Mouse (Mus musculus) frontal cortex, adult 2 months (tissue): ENCODE results near the gene Ipmk. TPM values are rescaled to one million over a fixed set of nuclear protein-coding genes. Genes with fewer than 3 reads are reported as not detected.
"Not testable (repeated sequence)": the region's sequence is repeated elsewhere in the genome, so short reads cannot be mapped to it uniquely, and the experiment has no call there.

Experiments
- DNase-seq, 2 experiments: peaks; one replicate each; pipeline ENCODE4 v3.0.0; 2022; ENCODE audit warnings: low spot score in 1 of 2; ENCODE audit errors: extremely low spot score in 1 of 2
- polyA plus RNA-seq: library from polyadenylated mRNA; depleted of rRNA; stranded (reverse); fragments of >200 nt; gene quantifications from 2 replicates; pipeline ENCODE4 v1.2.3, GENCODE M21; 2012

Ipmk gene
- polyA plus RNA-seq, 1 experiment: 18.5 TPM

DNA sequence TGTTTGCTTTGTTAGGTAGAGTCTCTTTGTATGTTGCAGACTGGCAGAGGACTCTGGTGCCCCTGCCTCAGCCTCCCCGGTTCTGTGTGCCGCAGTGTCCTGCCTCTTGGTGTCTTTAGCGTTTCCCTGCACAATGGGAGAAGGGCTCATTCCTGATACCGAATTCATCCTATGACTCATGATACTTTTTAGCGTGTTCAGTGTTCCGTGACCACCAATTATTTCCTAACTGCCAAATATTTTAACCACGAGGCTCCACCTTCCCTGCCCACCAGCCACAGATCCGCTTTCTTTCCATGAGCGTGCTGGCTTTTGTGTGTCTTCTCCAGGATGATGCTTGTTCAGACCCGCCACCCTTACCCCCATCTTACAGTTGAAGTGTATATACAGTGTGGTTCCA is 16.3 kb downstream of the Ipmk start:
- no peak for DNase-seq

DNA sequence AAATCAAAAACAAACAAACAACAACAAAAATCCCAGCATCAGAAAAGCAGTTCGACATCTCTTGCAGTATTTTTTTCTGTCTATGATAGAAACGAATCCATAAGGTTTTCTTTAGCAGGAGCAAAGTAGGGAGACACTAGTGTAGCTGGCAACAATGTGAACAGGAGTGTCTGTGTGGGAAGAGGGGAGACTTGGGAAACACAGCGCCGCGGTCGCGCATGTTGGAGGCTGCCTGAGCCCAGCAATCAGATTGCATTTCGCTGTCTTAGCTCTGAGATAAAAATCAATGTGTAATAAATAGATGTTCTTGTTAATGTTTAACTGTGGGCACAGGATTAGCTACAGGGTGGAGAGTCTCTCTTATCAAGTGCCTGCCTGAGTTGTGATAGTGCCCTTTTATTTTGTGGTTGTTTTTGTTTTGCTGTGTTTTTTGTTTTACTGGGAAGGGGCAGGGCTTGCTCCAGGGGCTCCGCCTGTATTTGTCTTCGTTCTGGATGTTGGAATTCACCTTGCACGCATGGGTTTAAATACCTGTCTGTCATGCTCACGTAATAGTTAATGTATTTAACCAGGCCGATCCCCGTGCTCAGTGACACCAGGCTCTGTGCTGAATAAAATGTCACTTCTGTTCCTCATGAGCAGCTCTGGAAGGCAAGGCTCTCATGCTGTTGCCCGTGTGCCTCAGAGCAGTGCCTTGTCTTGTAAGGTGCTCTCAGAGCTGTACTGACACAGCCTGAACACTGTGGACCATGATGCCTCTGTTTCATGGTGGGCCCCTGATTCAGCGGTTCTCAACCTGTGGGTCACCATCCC is 20.8 kb downstream of the Ipmk start:
- peak in 1 of 2 experiments; percentile 54 for DNase-seq

DNA sequence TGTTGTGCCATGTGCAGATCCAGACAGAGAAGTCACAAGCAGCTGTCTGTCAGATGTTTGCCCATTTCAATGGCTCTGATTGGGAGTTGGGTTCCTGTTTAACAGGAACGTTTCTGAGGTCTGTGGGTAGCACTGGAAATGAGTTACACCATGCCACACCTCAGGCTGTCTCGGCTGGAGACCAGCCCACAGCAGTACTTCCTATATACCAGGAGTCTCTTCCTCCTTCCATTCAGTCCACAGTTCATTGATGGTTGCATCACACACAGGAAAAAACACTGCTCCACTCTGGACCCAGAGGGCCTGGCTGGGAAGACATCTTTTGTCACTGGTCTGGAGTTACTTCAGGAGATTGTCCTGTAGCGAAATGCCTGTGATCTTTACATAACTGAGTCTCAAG is 21.9 kb downstream of the Ipmk start:
- DNase-seq: no peak

DNA sequence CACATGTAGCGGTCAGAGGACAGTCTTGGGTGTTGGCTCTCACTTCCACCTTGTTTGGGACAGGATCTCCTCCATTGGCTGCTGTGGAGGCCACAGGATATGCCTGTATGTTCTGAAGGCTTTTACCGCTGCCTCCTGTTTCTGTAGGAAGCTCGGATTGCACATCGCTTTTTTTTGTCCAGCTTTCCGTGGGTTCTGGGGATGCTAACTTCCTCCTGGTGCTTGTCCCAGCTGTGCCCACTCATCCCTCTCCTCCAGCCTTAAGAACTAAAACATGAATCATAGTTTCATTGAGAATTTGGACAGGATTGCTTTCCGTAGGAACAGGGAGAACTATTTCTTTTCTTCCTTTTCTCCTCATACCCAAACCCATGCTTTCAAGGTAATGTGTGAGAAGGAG is 24.3 kb downstream of the Ipmk start:
- DNase-seq: peak; percentile 23 to 72

DNA sequence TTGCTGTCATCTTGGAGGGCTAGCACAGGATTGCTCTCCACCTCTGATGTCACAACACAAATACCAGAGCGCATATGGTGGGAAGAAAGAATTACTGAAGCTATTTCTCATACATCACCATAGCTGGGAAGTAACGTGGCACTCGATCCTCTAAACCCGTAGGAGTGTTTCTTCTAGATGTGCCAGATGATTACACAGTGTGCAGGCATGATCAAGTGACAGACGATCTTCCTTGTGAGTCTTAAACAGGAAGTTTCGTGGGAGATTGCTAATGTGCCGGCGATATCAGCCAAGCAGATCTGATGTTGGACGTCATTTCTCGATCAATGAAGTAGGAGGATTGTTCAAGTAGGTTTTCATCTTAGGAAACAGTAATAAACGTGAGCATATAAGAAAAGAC is 26.1 kb downstream of the Ipmk start:
- DNase-seq: no peak

DNA sequence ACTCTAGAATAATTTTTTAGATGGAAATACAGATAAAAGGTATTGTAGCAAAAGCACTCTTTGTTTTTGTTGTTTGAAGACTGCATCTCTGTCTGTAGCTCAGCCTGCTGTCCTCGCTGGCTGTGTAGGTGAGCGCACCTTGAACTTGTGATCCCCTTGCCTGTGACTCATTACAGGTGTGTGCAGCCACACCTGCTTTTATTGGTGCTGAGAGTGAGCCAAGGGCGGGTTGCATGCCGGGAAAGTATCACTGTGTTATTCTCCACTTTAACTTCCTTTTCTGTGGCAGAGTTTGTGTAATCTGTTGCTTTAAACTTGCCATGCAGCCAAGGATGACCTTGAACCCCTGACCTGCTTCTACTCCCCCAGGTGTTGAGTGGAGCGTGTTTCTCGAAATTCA is 28.5 kb downstream of the Ipmk start:
- DNase-seq: no peak

DNA sequence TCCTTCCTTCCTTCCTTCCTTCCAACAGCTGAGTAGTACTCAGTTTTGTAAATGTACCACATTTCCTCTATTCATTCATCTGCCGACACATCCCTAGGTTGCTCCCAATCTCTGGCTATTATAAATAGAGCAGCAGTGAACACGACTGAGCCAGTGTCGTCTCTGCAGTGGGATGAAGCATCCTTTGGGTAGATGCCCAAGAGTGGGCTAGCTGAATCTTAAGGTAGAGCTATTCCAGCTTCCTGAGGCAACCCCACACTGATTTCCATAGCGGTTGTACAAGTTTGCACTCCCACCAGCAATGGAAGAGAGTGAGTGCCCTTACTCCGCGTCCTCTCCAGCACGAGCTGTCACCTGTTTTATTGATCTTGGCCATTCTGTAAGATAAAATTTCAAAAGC is 32.8 kb downstream of the Ipmk start:
- peak; percentile 31 to 76 for DNase-seq

DNA sequence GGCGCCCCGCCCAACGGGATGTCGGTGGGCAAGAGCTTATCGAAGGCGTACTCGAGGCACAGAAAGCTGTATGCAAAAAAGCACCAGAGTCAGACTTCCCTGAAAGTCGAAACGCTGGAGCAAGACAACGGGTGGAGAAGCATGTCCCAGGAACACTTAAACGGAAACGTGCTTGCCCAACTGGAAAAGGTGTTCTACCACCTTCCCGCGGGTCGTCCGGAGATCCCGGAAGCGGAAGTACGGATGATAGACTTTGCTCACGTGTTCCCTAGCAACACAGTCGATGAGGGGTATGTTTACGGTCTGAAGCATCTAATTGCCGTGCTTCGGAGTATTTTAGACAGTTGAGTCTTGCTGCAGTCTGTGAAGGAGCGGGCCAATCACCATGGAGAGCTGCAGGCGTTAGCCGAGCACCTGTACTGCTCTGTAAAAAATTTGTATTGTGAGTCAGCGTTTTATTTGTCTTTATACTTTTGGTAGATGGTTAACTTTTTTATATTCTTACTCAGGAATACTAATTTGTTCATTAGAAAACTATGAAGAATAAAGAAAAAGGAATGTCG is 34.0 kb downstream of the Ipmk start:
- no peak for DNase-seq

DNA sequence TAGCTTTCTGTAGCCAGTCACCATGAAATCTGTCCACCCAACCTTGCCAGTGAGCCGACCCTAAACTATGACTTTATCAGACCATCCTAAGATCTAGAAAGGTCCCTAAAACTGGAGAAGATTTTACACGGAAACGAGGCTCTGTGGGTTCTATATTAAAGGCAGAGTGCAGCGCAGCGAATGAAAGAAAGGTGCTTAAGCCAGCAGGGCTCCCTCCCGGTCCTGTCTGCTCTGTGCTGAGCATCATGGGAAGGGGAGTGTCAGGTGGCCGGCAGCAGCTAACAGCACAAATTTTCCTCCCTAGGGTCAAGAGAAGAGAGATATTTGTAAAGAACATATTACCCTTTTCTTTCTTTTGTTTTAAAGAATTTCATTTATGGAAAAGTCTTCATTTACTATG is 34.5 kb downstream of the Ipmk start:
- no peak for DNase-seq

DNA sequence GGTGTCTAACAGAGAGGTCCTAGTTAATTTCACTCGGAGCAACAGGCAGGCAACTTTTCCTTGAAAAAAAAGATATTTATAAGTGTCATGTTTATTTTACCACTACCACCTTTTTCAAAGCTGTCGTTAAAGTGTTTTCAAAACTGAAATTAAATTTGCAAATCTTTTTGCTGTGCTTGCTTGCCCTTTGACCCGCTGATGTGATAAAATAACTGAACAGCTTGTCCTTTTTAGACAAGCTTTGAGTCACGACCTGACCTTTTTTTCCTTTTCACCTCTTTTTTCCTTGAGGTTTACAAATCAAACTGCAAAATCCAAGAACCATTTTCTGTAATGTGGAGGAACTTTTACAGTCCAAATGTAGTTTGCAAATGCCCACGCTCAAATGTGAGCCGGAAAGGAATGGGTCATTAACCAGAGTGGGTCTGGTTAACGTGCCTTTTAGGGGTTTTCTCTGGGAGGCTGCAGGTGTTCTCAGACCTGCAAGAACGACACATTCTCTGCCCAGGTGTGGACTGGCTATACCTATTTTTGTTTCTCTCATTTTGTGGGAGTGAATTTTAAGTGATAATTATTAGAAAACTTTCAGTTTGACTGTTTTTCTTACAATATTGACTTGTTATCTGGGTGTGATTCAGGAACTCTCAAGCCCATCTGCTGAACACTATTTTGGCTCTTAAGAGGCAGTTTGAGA is 35.4 kb downstream of the Ipmk start:
- DNase-seq: no peak

DNA sequence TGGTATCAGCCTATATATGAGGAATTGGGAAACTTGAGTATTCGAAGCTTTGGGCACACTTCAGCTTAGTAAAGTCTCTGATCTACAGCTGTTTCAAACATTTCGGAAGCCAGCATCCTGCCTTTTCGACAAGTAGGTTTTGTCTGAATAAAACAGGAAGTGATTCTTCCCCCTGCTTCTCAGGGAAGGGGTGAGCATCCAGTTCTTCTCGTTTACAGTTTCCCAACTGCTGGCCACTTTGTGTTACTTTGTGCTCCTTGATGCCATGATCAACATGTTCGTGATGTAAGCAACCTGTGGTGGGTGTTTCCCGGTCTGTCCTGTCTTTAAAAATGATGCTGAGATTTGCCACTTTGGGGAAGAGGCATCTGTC is 36.0 kb downstream of the Ipmk start:
- DNase-seq: not testable (repeated sequence)

DNA sequence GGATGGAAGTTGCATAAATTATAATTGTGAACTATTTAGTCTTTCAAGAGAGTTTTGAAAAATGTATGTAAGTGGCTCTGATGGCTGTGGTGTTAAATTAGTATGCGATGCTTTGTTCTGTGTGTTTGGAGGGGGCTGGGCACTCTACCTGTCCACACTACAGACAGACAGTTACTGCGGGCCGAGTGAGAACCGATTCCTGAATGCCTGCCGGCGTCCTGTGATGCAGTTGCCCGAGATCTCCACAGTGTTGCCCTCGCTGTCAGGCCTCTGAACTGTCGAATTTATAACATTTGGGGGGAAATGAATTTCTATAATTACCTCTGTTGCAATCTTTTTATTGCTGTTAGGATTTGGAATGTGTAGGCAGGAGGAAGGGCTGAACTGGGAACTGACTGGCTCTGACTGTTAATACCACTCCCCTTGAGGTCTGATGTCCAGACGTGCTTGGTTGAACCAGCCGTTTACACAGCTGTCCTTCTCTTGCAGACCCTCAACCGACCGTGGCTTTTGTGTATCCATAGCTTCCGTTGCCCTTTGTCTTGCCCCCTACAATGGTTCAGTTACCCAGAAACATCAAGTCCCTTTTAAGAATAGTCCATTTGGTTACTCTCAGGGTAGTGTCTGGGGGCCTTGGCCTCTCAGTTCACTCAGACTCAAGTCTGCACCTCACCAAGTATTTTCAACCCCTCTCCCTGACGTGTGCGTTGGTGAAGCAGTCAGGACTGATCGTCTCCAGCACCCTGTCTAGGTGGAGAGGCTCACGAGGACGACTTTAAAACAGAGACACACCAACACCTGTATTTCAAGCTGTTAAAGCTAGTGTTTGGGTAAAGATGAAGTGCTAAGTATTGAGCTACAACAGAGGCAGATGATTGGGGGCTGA is 36.8 kb downstream of the Ipmk start:
- DNase-seq: no peak

DNA sequence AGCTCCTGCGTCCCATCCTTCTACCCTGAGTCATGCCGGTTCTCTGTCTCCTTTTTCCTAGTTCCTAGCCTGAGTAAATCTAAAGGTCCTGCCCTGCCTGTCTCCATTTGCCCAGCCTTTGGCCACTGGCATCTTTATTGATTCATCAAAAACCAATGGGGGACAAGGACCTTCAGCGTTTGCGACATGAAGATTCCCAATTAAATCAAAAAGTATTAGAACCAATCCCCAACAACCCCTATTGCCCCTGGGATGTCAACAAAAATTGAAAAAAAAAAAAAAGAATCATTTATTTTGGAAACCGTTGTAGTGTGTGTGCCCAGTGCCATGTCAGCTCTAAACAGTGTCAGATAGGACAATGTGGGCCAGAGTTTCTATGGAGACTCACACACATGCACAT is 41.7 kb downstream of the Ipmk start:
- no peak for DNase-seq

DNA sequence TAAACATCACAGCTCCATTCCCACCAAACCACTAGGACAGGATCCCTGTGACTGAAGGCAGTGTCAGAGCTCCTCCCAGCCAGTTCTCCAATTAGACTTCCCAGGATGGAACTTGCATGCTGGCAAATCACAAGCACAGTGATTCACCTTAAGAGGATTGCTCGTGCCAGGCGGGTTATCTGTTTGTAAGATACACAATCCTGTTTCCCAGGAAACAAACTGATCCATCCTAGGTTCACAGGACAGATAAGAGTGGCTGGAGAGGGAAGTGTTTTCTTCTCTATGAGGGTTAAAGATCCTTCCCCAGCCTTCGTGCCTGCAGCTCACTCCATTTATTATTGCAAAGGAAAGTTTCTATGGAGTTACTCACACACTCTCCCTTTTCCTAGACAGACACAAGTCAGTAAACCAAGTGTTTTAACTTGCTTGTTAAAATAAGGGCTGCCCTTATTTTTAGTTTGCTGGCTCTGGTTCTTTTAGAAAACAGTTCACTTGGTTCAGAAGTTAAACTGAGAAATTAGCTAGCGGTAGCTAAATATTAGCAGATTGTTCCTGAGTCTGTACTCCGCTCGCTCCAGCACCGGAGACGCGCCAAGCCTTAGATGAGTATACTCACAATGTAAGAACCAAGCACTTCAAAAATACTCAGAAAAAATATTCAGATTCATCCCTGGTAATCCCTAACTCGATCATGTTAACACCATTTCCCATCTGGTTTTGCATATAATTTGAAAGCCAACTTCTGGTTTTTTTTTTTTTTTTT is 51.0 kb downstream of the Ipmk start:
- DNase-seq: no peak

DNA sequence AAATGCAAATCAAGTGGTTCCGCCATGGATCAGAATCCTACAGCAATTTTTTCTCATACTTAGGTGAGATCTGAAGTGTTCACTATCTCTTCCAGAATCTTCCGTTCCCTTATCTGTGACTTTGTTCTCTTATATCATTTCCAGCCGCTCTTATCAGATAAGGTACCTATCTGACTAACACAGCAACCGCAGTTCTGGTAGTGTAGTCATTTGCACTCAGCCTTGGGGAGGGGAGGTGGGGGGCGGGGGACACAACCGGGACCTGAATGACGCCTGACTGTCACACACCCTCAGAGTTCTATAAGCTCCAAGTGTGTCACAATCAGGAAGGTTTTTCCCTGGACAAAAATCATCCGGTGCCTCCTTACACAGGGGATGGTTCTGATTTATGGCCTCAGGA is 51.8 kb downstream of the Ipmk start:
- no peak for DNase-seq

DNA sequence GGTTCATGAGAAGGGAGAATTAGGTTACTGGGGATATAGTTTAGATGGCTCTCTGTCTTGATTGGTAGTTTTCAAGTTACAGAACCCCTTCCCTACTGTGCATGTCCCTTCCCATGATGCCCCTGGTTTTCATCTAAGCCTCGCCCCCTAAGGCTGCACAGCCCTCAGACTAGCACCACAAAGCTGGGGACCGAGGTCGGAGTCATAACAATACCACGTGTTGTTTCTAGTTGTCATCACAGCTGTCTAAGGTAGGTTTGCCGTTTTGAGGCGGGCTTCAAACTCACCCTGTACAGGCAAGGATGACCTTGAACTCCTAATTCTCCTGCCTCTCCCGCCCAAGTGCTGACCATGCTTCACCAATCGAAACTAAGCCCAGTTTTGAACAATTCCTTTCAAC is 52.4 kb downstream of the Ipmk start:
- no peak for DNase-seq

DNA sequence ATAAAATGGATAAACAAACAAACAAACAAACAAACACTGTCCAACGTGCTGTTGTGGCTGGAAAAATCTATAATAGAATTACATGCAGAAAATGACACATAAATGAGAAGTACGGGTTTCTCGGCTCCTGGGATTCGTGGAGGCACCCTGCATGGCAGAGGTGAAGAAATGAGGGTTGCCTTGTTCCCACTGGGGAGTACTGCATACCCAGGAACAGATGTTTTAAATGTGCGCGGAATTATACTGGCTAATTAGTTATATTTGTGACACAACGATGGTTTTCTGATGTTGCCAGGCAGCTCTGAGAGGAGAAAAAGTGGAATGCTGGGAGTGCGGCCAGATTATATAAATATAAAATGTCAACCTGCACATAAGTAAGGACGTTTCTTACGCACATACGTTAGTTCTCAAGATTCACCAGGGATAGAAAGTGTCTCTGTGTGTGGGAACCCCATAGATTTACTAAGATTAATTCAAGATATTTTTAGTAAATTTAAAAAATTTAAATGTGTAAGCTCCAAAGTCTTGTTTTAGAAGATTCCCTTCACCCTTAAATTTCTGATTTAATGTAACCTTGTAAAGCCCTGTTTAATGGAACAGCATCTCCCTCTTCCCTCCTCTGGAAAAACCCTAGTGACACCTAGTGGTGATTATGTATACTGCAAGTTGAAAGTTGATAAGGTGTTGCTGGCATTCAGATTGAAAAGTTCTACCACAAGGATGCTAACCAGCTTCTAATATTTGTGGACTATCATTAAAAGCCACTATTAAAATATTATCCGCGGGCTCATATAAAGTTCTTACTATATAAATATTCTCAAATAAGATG is 53.5 kb downstream of the Ipmk start:
- DNase-seq: peak in 1 of 2 experiments; percentile 88

DNA sequence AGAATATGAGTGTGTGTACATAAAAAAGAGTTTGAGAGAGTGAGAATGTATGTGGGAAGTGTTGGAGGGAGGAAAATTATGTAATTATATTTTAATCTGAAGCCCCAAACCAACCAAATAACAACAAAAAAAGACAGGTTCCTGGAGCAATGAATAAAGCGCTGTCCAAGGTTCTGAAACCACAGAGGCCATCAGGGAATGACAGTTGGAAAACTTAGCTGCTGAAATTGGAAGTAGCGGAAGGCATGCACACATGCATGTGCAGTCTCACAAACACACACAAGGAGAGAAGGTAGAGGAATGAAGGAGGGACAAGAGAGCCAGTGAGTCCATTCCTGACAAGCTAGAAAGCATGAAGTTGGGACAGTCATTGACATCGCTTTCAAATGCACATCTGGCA is 56.1 kb downstream of the Ipmk start:
- no peak for DNase-seq

DNA sequence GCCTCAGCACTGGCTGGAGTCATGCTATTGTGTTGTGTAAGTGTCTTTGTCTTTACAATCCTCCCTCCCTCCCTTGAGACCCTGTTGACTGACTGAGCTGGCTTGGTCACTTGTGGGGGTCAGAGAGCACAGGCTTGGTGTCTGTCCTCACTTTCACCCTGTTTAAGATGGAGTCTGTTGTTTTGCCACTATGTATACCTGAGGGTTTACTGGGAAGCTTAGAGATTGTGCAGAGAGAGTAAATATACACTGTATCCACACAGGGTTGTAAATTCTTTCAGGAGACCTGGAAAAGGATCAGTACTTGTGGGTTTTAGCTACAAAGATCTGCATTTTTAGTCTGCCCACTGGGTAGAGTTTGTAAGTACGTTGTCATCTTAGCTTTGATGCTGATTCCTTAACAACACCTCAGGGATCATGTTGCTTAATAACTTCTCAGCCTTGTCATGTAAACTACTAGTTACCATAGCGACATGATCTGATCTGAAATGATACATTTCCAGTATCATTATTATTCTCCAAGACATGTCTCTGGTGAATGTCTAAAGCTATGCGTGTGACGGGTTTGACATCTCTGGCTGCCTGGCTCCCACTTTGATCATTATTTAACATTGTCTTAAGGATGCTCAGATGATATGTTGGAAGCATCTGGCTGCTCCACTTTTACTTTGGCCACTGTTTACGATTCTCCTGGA is 58.1 kb downstream of the Ipmk start:
- DNase-seq: no peak
